Mouse (Mus musculus) megakaryocyte-erythroid progenitor cell, adult 5-6 weeks (primary cell): ENCODE data around the gene Slc35c2. TPM values are rescaled to one million over a fixed set of nuclear protein-coding genes. Genes with fewer than 3 reads are reported as not detected.
A peak's percentile ranks its signal among the peaks of the same experiment; 100 is the strongest.

Experiments
- ATAC-seq: replicated peaks from 2 replicates; pipeline ENCODE4 v1.8.0; 2016; ENCODE audit warnings: mild to moderate bottlenecking, inconsistent platforms; ENCODE audit not compliant: severe bottlenecking, poor library complexity, low FRiP score, low TSS enrichment
- total RNA-seq, 2 experiments: library from RNA; stranded (forward) in 1 of 2; stranded (reverse) in 1 of 2; fragments of 200-1000, 215-1000 nt in 1 of 2; fragments of >200 nt in 1 of 2; fragmentation: Nextera tagmentation in 1 of 2; gene quantifications; 2 replicates each; pipeline ENCODE4 v1.2.3; 2014 to 2017

The Slc35c2 gene
- total RNA-seq, 2 experiments from 2014 or later = 21.0 to 53.9 TPM

DNA sequence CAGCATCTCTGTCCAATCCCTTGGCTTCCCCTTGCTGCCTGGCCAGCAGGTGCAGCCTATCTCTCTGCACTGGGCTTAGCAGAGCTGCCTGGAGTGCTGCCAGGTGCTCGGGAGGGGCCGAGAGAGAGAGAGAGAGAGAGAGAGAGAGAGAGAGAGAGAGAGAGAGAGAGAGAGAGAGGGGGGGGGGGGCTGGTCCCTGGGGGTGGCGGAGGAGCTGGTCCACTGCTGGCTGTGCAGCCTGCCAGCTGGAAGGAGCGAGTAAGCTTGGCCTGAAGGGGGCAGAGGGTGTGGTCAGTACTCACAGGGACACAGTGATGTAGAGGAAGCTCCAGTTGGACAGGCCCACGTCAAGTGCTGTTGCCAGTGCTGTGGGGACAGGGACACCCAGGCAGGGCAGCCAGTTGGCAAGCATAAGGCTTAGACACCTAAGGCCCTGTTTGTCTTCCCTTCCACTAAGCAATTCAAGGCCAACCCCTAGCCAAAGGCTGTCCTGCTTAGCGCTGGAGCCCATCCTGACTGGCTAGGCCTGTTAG, 5.8 kb downstream of the Slc35c2 start:
- no peak for ATAC-seq

GRCm38 (mm10) chr2:165279351-165279750, 8.3 kb downstream of the Slc35c2 start:
- ATAC-seq = no peak

DNA sequence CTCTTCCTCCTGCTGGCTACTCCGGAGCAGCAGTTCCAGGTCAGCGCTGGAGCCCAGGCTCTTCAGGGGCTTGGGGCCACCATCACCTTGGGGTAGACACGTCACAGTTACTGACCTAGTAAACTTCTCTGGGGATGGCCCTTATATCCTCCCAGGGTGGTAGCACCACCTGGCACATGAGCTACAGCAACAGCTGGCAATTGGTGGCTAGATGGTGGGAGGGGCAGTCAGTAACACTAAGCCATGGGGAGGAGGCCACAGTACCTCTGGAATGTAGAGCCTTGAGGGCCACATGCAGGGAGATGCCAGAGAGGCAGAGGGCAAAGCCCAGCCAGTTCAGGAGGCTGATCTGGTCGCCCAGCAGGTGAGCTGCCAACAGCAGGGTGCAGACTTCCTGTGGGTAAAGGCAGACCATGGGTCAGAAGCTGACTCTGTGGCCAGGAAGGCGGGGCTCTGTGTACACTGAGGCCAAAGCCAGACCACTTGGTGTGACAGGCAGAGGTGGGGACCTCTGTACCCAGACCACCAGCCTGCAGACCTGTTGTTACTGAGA, 10.4 kb downstream of the Slc35c2 start:
- ATAC-seq = no peak

DNA sequence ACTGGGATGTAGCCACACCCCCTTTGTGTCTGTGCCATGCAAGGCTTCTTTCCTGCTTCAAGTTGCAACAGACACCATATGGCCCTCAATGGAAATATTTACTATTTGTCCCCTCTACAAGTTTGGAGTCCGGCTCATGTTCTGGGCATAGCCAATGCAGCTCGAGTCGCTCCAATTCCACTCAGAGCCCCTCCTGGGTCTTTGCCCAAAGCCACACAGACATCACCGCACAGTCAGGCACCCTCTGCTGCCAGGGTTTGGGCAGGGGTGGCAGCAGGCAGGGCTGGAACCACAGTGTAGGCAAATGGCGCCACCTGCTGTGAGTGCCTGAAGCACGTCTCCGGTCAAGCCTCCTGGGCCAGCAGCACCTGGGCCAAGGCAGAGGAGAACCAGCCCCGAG, 11.8 kb downstream of the Slc35c2 start:
- ATAC-seq = peak; percentile 74

DNA sequence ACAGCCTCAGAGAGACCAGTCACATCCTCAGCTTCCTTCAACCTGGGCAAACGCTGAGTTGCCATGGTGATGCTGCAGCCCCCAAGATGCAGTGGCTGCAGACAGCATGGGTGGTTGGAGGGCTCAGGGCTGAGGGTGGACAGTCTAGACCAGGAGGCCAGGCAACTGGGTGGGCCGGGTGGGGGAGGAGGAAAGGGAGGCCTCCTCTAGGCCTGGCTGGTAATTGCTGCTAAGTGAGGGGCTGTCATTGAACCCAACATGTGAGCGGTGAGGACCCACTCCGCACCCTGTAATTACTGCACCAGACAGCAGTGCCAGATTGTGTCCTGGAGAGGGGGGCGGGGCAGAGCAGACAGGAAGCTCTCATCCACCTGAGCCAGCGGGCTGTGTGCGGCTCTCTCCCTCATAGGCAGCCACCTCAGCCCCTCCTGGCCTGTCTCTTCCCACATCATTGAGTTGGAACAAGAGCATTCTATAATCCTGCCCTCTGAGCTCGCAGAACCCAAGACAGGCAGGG, 12.5 kb downstream of the Slc35c2 start:
- ATAC-seq = no peak

GRCm38 (mm10) chr2:165273589-165273988, 14.1 kb downstream of the Slc35c2 start:
- ATAC-seq = no peak

- ATAC-seq = no peak
Measured at GRCm38 (mm10) chr2:165271326-165271725, 16.3 kb downstream of the Slc35c2 start.

DNA sequence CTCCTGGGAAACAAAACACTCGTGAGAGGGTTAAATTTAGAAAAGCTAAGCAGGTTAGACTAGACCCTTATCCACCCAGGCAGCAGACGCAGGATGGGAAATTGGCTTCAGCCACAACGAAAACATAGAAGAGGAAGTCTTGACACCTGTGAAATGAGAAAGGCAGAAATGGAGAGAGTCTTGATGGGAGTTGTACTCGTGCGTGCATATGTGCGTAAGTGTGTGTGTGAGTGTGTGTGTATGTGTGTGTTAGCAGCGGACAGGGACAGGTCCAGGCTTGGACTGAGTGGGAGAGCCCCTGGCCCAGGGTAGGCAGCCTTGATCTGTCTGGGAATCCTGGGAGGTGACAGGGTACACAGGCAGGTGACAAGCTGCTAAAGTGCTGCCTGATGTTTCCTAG, 16.8 kb downstream of the Slc35c2 start:
- ATAC-seq = no peak

DNA sequence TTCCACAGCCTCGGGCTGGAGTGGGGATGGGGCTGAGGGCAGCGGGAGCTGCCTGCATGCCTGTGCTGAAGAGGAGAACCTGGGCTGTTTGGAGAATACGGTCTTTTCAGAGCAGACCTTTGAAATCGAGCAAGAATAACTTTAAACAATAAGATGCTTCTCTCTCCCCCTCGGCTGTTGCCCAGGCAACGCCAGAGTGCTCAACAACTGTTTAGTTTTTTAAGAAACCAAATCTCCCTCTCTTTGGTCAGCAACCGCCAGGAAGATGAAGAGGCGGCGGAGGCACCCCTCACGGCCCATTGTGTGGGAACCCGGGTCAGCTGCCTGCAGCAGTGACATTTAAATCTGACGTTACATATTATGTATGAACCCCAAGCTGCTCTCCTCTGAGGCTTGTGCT, 20.9 kb downstream of the Slc35c2 start:
- no peak for ATAC-seq

DNA sequence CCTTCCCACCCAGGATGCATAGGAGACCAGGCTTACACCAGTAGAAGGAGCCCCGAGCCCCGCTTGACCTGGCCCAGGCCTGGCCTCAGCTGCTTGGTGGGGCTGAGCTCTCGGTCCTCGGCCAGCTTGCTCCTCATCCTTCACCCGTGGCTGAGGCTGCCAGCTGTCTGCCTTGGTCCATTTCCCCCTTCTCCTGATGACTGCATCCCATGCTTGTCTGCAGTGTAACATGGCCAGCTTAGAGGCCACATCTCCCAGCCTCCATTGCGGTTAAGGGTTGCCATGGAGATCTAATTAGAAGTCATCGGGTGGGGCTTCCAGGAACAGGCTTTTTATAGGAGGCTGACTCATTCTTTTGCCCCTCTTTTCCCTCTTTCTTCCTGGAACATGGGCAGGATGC, 23.8 kb downstream of the Slc35c2 start:
- ATAC-seq = no peak

DNA sequence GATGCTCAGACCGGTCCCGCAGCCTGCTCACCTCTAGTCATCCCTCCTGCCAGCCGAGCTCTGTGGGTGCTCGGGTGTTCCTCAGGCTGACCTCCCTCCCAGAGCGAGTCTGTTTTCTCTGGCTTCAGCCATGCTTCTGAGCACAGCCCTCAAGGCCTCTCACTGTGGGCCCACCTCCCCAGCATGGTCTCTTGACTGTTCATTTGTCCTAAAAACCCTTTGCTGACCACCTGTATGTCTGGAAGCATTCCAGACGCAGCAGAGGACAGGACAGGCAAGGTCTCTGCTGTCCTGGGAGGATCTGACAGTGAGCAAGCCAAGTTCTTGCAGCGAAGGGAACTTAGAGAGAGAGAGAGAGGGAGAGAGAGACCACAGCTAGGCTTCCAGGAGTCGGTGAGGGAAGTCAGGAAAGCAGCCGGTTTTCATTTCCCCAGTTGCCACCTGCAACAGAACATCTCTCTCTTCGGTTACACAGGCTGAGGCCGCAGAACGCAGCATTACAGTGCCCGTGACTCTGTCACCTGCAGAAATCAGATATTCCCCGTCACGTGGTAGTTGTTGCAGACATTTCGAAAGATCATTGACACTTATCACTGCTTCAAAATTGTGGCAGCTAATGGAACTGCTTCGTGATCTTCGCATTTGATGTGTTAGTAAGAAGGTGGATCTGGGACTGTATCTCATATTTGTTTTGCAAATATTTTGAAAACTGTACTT, 25.2 kb downstream of the Slc35c2 start:
- no peak for ATAC-seq

DNA sequence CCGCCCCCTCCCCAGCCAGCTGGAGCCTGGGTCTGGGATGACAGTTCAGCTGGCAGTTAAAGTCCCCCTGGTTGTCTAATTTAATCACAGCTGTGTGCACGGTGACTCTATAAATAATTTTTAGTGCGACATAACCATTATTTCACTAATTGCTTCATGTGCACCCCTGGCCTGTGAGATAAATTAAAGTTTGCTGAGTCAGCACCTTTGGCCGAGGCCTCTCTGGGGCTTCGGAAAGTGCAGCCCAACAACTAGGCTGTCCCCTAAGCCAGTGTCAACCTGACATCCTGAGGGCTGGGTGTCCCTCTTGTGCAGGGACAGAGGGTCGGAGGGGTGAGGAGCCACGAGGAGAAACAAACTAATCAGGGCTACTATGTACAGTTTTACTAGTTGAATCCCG, 27.8 kb downstream of the Slc35c2 start:
- no peak for ATAC-seq

DNA sequence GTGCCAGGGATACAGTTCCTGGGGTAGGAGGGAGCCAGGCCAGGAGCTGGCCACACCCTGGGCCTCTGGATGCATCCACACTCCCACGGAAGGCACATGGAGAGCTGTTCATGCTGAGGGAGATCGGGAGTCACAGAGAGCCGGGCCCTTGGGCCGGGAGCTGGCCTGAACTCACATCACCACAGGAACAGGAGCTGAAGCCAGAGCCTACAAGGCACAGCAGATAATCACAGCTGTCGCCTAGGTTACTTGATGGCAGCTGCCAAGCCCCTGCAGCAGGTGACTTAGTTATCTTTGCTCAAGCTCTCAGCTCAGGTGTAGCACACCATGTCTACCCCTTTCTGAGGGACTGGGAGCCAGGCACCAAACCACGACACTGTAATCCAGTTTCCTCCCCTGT, 29.3 kb downstream of the Slc35c2 start:
- no peak for ATAC-seq

DNA sequence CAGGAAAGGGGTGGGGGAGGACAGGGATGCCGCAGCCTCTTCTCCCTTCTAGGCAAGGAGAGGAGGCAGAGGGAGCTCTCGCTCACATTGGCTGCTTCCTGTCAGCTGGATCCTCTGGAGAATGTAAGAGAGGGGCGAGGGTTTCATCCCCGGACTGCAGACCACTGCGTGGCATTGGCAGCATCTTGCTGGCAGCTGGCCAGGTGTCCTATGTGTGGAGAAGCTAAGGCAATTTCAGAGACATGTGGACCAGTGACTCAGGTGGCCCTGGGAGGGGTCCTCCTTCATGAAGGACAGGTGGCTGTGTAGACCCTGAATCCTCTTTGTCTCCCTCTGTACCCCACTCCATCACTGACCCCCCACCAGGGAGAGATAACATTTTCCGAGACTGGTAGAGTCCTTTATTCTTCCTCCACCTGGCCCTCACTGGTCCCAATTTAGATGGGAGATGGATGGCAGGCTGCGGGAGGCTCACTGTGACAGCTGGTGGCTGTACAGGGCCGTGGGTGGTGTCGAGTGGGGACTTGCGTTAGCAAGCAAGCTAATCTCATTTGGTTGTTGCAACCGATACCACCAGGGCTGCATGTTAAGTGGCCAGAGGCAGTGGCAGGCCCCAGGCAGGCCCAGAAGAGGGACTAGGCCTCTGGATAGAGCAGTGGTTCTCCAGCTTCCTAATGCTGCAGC, 30.4 kb downstream of the Slc35c2 start:
- no peak for ATAC-seq

DNA sequence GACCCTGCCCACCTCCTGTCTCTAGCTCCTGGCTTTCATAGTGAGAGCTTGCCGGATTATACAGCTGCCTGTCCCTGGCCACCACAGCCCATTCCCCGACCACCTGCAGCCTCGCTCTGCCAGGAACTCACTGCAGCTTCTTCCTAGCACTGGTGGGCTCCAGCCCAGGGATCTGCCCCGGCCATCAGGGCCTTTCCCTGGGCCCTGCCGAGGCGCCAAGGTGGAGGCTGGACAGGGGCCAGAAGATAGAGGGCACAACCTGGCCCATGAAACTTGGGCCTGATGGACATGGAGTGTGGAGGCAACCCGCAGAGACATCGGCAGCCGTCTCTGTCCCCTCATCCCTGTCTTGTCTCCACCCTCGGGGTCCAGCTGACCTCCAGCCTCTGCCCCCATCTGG, 31.5 kb downstream of the Slc35c2 start:
- ATAC-seq = no peak

DNA sequence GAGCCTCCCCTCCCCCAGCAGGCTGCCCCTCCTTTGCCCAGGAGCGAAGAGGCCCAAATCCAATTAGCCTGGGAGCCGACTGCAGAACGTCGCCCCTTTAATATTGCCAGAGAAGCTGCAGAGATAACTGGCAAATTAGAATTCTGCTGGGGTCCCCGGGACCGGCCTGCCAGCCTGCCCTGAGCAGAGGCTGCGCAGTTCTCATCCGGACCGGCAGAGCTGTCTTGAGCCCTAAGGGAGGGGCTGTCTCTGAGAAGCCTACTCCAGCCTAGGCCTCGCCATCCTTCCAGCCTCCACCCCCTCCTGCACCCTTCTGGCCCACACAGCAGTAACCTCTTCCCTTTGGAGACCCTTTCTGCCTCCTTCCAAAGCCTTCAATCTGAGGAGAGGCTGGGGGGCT, 33.8 kb downstream of the Slc35c2 start:
- ATAC-seq = no peak

GRCm38 (mm10) chr2:165253269-165253668, 34.4 kb downstream of the Slc35c2 start:
- ATAC-seq = no peak

GRCm38 (mm10) chr2:165252801-165253200, 34.9 kb downstream of the Slc35c2 start:
- no peak for ATAC-seq

DNA sequence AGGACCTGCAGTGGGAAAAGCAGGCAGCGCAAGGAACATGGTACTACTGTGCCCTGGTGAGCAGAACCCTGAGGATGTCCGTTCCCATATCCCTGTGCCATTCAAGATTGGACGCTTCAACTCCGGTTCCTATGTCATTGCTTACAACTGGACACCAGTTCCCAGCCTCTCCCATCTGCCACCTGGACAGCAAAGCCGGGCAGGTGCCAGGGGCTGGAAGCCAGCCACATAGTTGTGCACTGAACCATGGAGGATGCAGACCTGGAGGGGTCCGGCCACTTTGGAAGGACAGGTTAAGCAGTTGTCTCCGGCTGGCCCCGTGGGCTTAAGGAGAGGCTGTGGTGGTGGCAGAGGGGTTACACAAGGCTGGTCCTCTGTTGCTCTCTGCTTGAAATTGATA, 35.3 kb downstream of the Slc35c2 start:
- ATAC-seq = no peak

- 0 out of 2 replicates have a peak, but pooled peaks have one; percentile 30 for ATAC-seq
Measured at GRCm38 (mm10) chr2:165250903-165251302, 36.8 kb downstream of the Slc35c2 start.
